Mouse (Mus musculus) heart, adult 18-20 months (tissue): ENCODE measurements around the gene Fbxw4. TPM values are rescaled to one million over a fixed set of nuclear protein-coding genes. Genes with fewer than 3 reads are reported as not detected.

Experiments used
- DNase-seq, 2 experiments: peaks; one replicate each; pipeline ENCODE4 v3.0.0; 2021 to 2022; ENCODE audit warnings: mixed read lengths in 1 of 2
- long read RNA-seq, 2 experiments: library from polyadenylated mRNA; stranded (forward); transcript quantifications; one replicate each; pipeline ENCODE4 v2.0.0; 2021
- total RNA-seq, 2 experiments: library from RNA; stranded (reverse); gene quantifications; 2 replicates each; pipeline ENCODE4 v1.2.3; 2021

Gene Fbxw4
- total RNA-seq = 10 to 100 TPM; 26.9 to 31.0 TPM
- long read RNA-seq, experiment 1, transcript Fbxw4-201 (9 exons, 2,068 nt) = major isoform, 10 of 18 reads
- long read RNA-seq, experiment 1, partial matches to known transcripts = 3 of 18 reads
- long read RNA-seq, experiment 1, other reads (novel, unspliced or antisense) = 4 of 18 reads
- long read RNA-seq, experiment 2, transcript Fbxw4-201 (9 exons, 2,068 nt) = major isoform, 5 of 8 reads
- long read RNA-seq, experiment 2, partial matches to known transcripts = 0 of 8 reads
- long read RNA-seq, experiment 2, other reads (novel, unspliced or antisense) = 2 of 8 reads

DNA sequence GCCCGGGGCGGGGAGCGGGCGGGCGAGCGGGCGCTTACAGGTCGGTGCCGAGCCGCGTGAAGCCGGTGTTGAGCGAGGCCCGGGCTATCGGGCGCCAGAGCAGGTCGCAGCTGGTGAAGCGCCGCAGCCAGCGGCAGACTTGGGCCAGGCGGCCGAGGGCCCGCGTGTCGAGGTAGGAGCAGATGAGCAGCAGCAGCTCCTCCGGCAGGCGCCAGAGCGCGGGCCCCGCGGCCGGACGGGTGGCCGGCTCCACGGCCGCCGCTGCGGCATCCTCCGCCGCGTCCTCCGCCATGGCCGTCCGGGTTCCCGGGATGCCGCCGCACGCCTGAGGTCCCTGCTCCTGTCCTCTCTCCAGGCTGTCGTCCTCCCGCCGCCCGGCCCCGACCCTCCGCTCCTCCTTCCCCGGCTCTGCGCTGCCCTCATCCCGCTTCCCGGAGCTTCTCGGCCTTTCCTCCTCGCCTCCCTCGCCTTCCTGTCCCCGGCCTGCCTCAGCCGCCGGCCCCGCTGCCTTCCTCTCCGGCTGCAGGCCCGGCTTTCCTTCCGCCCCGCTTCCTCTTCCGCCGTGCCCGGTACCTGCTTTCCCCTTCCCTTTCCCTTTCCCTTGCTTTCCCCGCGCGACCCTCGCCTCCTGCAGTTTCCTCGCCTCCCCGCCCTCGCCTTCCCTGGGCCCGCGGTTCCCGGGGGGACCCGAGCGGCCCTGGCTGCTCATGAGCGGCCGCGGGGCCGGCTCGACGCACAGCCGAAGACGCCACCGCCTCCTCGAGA is at the start of gene Fbxw4:
Fbxw4 (minus strand) TSS at position 575 of the 765 bp plus-strand sequence.
- DNase-seq = peak; percentile 80 to 83

DNA sequence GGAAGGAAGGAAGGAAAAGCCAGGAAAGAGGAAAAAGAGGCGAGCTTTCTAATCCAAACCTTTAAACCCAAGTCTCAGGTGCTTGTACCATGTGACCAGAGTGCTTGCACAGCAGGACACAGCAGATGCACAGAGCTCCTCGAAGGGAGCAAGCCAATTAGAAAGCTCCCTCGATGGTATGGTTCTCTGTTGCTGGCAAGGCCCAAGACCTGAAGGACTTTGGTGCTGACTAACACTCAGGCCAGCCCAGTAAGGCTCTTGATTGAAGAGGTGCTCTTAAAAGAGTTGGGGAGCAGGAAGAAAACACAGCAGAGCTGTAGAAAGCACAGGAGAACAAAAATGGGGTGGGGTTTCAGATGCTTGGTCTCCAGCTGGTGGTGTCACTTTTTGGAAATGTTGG is 48.6 kb upstream of the Fbxw4 start:
- DNase-seq = no peak

DNA sequence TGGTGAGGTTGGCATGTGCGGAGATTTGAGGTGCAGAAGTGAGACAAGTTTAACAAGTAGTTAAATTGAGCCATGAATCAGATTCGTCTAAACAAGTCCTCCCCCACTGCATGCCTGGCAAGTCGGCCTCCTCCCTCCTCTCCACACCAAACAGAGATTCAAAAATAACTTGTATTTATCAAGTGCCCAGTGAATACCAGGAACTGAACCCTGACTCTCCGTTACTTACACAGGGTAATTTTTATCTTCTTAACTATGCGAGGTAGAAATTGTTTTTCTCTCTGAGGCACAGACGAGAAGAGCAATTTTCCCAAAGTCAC is 36.1 kb upstream of the Fbxw4 start:
- DNase-seq = peak; percentile 38 to 40

DNA sequence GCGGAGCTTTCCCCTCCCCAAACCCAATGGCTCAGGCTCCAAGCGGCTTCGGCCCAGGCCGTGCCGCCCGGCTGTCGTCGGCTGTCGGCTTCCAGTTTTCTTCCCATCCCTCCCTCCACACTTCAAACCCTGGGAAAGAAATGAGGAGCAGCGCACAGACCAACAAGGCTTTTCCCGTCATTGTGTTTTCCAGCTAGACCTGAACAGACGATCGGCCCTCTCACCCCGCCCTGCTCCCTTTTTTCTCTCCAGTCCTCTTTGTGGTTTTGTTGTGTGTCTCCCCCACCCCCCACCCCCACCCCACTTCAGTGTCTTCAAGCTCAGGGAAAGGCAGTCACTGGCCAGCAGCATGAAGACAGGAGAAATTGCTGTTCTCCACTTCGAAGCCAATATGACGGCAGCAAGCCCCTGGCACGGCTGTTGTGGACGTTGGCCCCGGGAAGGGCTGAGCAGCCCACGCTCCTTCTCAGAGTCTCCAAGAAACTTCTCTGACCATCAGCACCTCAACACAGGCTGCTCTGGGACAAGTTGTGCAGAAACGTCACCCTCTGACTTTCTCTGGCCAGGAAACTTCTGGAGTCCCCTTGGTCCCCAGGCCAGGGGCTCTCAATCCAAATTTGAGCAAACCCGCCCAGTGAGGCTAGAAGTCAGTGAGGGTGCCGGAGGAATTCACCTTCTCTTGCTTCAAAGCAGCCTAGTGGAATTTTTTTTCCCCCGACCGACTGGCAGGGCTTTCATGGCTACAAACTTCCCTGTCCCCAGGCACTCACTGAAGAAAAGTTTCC is 35.6 kb upstream of the Fbxw4 start:
- DNase-seq = peak; percentile 44 to 50

DNA sequence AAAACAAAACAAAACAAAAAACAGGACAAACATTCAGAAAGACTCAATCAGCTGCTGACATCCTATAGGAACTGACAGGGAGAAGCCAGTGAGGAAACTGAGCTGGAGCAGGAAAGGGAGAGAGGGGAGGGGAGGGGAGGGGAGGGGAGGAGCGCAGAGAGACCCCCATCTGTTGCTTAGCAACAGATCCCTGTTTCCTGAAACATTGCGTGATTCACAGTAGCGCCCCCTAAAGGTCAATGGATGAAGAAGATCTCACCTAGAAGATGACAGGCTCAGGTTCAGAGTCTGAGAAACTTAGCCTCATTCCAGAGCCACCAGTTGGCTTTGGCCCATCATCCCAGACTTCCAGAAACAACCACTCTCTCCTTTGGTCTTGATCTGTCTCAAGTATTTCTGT is 33.9 kb upstream of the Fbxw4 start:
- DNase-seq = no peak

DNA sequence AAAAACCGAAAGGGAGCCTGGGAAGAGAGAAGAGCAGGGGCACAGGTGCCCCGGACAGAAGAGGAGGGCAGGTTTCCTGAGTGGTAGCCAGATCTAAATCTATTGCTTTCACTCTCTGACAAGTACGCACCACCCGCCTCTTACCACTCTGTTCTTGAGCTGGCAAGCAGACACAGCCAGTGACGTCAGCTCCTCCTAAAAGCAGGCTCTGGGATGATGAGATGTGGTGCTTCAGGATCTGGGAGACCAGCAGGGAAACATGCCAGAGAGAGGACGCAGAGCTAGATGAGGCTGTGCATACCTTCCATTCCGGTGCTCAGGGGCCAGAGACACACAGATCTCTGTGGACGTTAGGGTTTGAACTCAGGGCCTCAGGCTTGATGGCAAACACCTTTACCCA is 32.1 kb upstream of the Fbxw4 start:
- no peak for DNase-seq

DNA sequence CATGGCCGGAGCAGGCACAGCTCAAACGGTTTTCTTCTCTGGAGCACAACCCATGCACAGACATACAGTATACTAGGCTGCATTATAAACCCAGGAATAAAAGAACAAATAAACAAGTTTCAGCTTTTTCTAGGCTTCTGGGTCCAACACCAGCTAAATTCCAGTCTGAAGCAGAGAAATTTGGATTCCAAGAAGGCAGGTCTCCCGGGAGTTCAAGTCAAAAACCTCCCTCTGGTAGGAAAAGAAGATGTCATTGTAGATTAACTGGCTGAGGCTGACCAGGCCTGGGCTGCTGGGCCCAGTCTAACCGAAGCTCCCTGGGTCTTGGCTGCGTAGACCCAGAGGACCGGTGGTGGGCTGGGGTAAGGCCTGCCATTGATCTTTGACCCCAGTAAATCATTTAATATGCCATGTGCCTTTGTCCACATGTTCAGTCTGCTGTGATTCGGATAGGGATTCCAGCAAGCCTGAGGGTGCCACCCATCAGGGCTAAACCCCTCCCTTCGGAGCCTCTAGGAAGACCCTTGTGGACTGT is 31.0 kb upstream of the Fbxw4 start:
- no peak for DNase-seq

DNA sequence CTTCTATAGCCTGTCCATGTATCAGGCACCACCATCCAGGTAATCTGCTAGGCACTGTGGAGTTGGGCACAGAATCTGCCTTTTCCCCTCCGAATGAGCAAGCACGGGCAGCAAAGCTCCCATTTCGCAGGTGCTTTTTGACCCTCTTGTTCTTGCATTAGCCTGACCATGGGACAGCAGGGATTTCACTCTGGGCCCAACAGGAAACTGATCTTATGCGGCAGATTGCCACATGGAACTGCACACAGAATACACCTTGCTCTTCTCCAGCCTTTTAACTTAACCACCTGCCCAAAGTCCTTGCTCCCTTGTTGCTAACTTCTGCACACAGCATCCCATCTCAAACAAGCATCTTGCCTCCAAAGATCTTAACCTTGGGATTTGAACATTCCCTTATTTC is 26.9 kb upstream of the Fbxw4 start:
- DNase-seq = no peak

DNA sequence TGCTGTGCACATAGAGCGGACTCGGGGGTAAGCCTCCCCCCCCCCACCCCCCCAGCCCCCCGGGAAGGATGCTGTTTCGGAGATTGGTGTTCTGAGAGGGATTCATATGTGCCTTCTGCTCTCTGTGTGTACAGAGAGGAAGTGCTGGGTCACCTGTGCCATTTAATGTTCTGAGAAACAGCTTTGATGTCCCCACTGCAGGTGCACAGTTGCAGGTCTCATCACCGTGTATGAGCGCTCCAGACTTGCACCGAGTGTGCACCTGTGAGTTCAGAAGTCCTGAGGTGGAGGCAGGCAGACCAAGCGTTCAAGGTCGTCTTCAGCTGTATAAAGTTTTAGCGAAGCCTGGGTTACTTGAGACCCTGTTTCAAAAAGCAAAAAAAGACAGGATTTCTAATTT is 23.6 kb upstream of the Fbxw4 start:
- no peak for DNase-seq

DNA sequence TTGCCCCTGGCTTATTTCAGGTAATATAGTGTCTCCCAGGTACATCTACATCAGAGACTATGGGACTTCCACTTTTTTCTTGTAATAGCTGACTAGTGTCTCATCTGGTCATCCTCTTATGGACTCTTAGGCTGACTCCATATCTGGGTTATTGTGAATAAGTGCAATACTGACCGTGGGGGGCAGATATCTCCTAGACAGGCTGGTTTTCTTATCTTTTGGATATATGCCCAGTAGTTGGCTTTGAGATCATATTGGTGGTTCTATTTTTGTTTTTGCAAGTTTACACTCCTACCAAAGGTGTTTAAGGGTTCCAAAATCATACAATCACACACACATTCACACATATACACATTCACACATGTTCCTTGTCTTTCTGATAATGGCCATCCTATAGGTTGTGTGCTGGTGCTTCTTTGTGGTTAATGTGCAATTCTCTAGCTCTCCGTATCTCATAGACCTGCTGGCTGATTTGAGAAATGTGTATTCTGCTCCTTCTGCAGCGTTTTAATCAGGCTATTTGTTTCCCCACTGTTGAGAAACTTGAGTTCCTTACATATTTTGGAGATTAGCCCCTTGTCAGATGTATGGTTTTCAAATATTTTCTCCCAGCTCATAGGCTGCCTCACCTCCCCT is 20.5 kb upstream of the Fbxw4 start:
- no peak for DNase-seq

DNA sequence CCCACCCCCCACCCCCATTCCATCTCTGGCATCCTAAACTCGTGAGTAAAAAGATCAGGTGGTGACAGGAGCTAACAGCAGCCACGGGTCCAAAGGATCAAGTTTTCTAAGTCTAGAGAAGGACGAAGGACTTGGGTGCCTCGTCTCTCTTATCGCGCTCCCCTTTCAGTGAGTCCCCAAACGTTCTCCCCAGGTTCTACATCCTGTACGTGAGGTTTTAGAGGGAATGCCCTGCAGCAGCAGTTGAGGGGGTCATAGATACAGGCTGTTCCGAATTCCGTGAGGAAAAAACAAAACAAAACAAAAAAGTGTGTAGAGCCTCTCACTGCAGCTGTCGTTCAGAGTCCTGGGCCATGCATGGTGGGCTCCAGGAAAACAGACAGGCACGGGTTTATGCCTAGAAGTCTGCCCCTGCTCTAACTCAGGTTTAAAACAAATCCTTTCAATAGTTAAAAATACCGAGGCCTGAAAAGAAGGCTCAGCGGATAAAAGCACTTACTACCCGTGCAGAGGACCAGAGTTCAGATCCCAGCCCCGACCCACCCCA is 16.7 kb upstream of the Fbxw4 start:
- no peak for DNase-seq

DNA sequence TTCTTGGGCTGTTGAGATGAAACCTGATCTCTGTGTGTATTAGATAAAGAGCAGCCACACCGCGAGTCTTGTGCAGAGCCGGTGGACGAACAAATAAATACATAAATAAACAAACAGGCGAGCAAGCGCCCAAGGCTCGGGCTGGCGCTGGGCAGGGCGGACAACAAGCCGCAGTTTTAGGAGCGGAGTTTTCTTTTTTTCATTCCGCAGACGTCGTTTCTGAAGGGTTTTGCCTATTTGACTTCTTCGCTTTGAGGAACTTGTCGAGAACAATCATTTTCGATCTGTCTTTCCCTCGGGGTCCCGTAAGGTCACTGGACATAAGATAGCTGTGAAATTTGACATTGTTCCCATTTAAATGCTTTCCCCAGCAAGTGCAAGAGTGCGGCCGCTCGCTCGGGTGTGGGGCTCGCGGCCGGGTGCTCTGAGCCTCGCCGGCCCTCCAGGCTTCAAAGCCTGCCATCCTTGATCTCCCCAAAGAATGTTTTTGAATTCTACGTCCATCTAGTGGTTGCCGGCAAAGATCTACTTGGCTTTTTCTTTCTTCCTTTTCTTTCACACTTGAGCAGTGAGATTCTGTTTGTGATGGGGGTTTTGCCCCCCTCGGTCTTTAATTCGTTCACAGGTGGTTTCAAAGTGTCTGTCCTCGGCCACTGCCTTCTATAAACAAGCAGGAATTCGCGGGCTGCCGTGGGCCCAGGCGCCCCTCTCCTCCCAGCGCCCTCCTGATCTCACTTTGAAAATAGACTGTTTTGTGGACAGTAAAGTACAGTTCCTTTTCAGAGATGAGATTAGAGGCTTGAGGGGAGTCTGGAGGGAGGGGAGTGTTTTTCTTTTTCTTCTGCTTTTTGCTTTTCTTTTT is 15.8 kb upstream of the Fbxw4 start:
- DNase-seq = peak; percentile 15 to 49

DNA sequence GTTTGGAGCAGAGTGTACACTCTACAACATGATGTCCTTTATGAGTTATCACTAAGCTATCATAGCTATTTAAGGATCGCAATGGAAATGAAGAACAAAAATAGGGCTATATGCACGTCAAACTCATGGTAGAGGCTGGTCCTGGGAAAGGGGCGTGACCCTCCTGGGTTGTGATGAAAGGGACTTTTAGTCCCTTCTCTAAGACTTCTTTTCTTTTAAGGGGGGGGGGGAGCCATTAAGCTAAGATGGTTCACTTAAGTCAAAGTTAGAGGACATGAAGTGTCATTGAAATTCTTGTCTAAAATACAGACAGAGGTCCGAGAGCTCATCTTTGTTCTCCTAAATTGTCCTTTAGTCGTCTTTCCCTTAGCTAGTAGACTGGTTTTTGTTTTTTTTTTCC is 15.1 kb upstream of the Fbxw4 start:
- DNase-seq = no peak

DNA sequence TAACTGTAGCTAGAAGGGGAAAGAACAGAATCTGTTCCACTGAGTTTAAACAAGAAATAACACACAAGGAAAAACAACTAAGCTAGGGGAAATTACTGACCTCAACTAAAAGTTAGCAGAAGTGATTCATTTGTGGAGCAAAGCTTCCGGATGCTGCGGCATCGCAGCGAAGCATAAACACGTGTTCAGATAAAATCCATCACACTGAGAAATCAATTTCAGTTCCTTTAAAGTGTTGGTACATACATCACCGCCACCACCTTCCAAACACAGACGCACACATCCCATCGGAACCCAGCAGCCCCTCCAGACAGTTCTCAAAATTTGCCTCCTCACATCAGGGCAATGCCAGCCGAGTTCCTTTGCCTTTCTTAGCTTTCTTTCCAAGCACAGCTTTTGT is 12.9 kb upstream of the Fbxw4 start:
- no peak for DNase-seq

DNA sequence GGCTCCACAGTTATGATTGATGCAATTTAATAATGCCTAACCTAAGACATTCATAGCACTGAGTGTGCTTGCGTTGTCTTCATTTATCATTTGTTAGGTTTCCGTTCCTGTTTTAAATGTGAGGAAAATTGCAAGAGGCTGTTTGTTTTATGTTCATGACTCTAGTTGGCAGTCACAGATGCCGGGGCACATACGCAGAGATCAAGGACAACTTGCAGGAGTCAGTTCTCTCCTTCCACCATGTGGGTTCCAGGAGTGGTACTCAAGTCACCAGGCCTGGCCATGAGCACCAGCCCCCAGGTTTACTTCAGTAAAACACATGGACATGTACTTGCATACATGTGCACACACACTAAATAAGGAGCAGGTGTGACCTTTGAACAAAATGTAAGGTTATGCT is 8.9 kb upstream of the Fbxw4 start:
- no peak for DNase-seq

DNA sequence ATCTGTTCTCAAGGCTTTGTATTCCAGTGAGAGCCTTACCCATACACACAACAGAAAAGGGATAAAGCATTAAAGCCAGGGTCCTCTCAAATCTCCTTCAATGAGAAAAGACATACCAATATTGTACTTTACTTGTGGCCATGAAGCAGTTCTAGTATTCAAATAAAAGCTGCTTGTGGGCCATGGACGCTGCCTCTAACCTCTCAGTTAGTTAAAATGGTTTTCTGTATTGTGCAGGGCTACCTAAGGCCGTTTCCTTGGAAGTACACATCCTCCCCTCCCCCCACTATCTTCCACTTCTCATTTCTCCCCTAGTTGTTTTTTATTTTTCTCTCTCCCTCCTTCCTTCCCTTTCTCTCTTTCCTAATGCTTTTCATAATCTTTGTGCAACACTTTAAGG is 3.7 kb upstream of the Fbxw4 start:
- no peak for DNase-seq

DNA sequence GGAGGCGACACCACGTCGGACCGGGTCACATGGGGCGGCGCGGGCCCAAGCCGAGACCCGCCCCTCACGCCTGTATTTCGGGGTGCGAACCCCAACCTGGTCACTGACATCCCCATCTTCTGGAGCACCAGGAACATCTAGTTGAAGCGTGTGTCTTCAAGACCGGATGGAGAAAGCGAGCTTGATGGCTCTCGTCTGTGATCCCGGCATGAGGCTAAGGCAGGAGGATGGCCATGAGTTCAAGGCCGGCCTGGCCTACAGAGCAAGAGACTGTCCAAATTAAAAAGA is 335 bp upstream of the Fbxw4 start:
- DNase-seq = no peak

DNA sequence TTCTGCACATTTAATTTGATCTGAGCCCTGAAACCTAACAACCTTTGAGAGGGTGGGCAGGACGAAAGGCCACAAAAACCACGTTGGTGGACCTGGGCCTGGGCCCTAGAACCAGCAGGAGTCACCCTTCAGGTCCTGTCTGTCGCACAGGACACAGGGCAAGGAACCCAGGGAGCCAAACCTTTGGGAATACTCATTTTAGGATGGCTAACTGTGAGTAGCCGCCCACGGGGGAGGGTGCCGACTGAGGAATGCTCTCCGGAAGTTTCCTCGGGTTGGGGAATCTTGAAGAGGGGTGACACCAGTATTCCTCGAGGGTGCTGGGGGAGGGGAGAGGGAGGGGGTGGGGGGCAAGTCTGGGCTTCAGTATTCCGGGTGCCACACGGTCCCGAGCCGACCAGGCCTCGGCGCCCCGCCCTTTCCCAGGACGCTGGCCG is 793 bp downstream of the Fbxw4 start:
- DNase-seq = peak; percentile 55 to 69

DNA sequence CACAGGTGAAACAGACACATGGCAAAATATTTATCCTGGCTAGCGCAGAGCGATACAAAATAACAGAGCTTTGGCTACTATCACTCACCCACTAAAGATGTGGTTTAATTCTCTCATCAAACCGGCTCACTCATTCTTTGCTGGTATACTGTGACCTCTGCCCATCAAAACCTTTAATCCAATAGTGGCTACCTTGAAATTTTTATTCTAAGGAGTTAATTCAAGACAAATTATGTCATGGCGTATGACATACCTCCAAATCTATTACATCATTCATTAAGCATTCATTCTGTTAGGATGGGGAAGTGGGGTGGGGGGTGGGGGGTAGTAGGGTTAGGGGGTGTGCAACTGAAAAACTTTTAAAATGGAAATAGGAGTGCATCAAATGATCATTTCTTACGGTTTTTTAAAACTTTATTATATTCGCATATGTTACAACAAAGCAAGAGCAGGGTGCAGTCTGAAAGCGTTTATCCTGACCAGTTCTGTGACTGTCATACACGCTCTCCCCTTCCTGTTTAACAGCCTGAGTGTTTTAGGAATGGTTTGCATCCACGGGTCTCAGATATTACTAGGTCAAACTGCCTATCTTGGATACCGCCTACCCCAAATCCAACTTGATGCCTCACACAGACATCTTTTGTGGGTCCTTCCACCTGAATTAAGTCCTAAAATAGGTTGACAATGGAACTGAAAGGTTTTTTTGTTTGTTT is 1.4 kb downstream of the Fbxw4 start:
- DNase-seq = no peak

DNA sequence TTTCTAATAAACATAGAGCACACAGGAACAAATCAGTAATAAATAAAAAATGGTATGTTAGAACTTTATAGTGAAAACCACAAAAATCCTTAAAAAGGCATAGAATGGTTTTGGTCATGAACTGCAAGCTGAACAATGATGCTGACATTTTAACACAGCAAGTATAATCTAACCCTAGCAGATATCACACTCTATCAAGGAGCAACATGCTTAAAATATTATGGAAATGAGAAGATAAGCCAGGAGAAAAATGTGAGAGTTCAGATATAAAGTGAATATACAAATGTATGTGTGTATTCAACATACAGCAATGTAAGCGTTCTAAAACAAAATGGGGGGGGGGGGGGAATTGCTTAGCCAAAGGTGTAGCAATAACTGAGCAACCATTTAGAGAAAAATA is 2.3 kb downstream of the Fbxw4 start:
- no peak for DNase-seq
